Mouse (Mus musculus): ENCODE measurements at regions not wholly inside any gene's neighbourhood (a gene's known extent, or its start where the extent isn't known, plus 50 kb on each side); places are given as distances from the start of the nearest gene placed in this dataset.

GRCm38 (mm10) chr9:43463445-43464090 lies 152.9 kb downstream of the Trim29 start:
- H3K27ac ChIP-seq (ENCODE audit: low read length), result no peak overlapping the region
- H3K4me1 ChIP-seq (ENCODE audit: control insufficient read depth, insufficient read depth, low read length), result 0 out of 2 replicates have a peak, but pooled peaks cover 2% of the 10 kb centered on the region
- no peak overlapping the region for H3K4me2 ChIP-seq (ENCODE audit: low read depth, low read length)
- WGBS, result 87% methylated on average over 13 of the region's 13 CpGs
- no peak overlapping the region for H3K4me3 ChIP-seq (ENCODE audit: low read length)
- no peaks in the 10 kb centered on the region for H3K27me3 ChIP-seq (replicated peaks; ENCODE audit: control insufficient read depth, insufficient read depth, low read length)
- H3K9ac ChIP-seq (ENCODE audit: low read depth, low read length), result no peak overlapping the region
- no peaks in the 10 kb centered on the region for H3K36me3 ChIP-seq (ENCODE audit: control insufficient read depth, insufficient read depth, low read length)
- no peaks in the 10 kb centered on the region for H3K9me3 ChIP-seq (ENCODE audit: control insufficient read depth, low read length)
- no peak for ATAC-seq

DNA sequence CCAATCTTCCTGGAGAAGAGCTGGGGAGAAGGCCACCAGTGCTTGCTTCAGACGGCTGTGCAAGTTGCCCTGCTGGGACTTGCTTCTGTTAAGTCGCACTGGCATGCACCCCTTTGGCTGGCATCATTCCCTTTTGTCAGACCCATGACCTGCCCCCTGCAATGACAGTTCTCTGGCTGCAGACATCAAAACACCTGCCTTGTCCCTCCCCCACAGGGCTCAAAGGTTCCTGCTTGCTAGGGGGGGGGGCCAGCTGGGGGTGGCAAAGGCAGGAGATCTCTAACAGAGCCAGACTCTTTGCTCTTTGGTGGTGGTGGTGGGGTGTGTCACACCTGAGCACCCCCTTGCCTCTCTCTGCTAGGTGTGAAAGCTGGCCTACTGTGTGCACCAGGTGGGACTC lies 154.5 kb downstream of the Trim29 start:
- H3K4me2 ChIP-seq (ENCODE audit: low read depth, low read length), result no peak overlapping the region
- no peaks in the 10 kb centered on the region for H3K36me3 ChIP-seq (ENCODE audit: control insufficient read depth, insufficient read depth, low read length)
- no peak overlapping the region for H3K9ac ChIP-seq (ENCODE audit: low read depth, low read length)
- 0 out of 2 replicates have a peak, but pooled peaks cover 2% of the 10 kb centered on the region for H3K4me1 ChIP-seq (ENCODE audit: control insufficient read depth, insufficient read depth, low read length)
- H3K9me3 ChIP-seq (ENCODE audit: control insufficient read depth, low read length), result no peaks in the 10 kb centered on the region
- no peak for ATAC-seq
- no peaks in the 10 kb centered on the region for H3K27me3 ChIP-seq (replicated peaks; ENCODE audit: control insufficient read depth, insufficient read depth, low read length)
- H3K4me3 ChIP-seq (ENCODE audit: low read length), result no peak overlapping the region
- H3K27ac ChIP-seq (ENCODE audit: low read length), result no peak overlapping the region
- WGBS, result 46% methylated on average over 2 of the region's 2 CpGs

DNA sequence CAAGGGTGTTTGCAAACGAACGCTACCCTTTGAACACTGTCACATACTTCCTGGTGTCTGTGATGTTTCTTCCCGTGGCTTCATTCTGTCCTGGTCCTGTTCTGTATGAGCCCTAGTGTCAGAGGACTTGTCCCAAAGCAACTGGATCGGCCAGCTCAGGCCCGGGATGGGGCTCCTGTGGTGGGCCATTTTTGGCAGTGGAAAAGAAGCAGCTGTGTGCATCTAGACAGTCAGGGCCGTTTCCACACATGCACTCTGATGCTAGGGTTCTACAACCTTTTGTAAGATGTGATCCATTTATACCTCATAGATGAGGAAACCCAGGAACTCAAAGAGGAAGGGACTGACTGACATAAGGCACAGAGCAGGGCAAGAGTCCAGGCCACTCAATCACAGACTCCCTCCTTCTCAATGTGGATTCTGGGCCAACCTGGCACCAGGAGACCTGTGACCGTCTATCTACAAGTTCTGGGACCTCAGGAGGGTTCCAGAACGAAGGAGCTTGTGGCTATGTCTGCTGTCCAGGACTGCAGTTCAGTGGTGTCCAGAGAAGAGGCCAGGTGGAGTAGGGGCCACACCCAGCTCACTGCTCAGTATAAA lies 155.2 kb downstream of the Trim29 start:
- Histone ChIP-seq H3K9me3 (ENCODE audit: control insufficient read depth, low read length) (no peaks in the 10 kb centered on the region), H3K36me3 (ENCODE audit: control insufficient read depth, insufficient read depth, low read length) (no peaks in the 10 kb centered on the region), H3K9ac (ENCODE audit: low read depth, low read length) (no peak overlapping the region), H3K27ac (ENCODE audit: low read length) (no peak overlapping the region), H3K4me2 (ENCODE audit: low read depth, low read length) (no peak overlapping the region), H3K4me1 (ENCODE audit: control insufficient read depth, insufficient read depth, low read length) (0 out of 2 replicates have a peak, but pooled peaks cover 2% of the 10 kb centered on the region), H3K4me3 (ENCODE audit: low read length) (no peak overlapping the region), H3K27me3 (replicated peaks; ENCODE audit: control insufficient read depth, insufficient read depth, low read length) (no peaks in the 10 kb centered on the region)
- ATAC-seq, result no peak
- 56% methylated on average over 8 of the region's 8 CpGs for WGBS

GRCm38 (mm10) chr9:43466883-43467282 lies 156.2 kb downstream of the Trim29 start:
- no peaks in the 10 kb centered on the region for H3K36me3 ChIP-seq (ENCODE audit: control insufficient read depth, insufficient read depth, low read length)
- H3K27ac ChIP-seq (ENCODE audit: low read length), result no peak overlapping the region
- 0 out of 2 replicates have a peak, but pooled peaks cover 2% of the 10 kb centered on the region for H3K4me1 ChIP-seq (ENCODE audit: control insufficient read depth, insufficient read depth, low read length)
- ATAC-seq, result no peak
- H3K4me3 ChIP-seq (ENCODE audit: low read length), result no peak overlapping the region
- H3K9ac ChIP-seq (ENCODE audit: low read depth, low read length), result no peak overlapping the region
- 40% methylated on average over 3 of the region's 3 CpGs for WGBS
- no peaks in the 10 kb centered on the region for H3K9me3 ChIP-seq (ENCODE audit: control insufficient read depth, low read length)
- no peaks in the 10 kb centered on the region for H3K27me3 ChIP-seq (replicated peaks; ENCODE audit: control insufficient read depth, insufficient read depth, low read length)
- no peak overlapping the region for H3K4me2 ChIP-seq (ENCODE audit: low read depth, low read length)

DNA sequence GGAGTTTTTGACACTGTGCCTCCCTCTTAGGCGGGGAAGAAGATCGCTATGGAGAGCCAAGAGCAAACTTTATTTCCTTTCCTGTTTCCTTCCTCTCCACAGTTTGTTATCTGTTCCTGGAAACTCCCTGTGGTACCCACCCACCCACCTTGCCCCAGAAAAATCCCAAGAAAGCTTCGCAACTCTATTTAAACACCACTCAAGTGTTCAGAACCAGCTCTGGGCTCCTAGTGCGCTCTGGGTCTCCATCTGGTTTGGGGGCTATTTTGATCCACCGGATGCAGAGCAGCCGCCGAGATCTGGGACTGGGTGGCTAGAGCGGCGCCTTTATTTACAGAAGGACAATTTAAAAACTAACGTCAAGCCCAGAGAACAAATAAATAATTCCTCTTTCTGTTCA lies 158.6 kb downstream of the Trim29 start:
- 63% methylated on average over 10 of the region's 10 CpGs for WGBS
- H3K4me2 ChIP-seq (ENCODE audit: low read depth, low read length), result no peak overlapping the region
- no peak overlapping the region for H3K4me3 ChIP-seq (ENCODE audit: low read length)
- H3K4me1 ChIP-seq (ENCODE audit: control insufficient read depth, insufficient read depth, low read length), result 0 out of 2 replicates have a peak, but pooled peaks cover 2% of the 10 kb centered on the region
- no peaks in the 10 kb centered on the region for H3K36me3 ChIP-seq (ENCODE audit: control insufficient read depth, insufficient read depth, low read length)
- H3K9ac ChIP-seq (ENCODE audit: low read depth, low read length), result no peak overlapping the region
- no peaks in the 10 kb centered on the region for H3K9me3 ChIP-seq (ENCODE audit: control insufficient read depth, low read length)
- no peaks in the 10 kb centered on the region for H3K27me3 ChIP-seq (replicated peaks; ENCODE audit: control insufficient read depth, insufficient read depth, low read length)
- no peak for ATAC-seq
- H3K27ac ChIP-seq (ENCODE audit: low read length), result no peak overlapping the region

DNA sequence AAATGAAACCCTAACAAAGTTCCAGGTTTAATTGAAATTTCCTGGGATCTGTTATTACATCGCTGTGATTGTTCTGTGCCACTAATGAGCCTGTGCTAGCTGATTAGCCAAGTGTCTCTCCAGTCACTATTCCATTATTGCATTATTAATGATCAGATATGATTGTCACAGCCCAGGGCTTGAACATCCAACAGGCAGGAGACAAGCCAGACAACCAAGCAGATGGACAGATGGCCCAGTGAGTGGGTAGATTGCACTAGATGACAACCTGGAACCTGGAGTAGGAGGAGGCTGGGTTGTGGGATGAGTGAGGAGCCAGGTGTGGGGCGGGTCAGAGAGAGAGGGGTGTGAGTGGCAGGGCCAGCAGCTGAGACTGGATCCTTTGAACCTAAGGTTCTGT lies 161.6 kb downstream of the Trim29 start:
- H3K4me2 ChIP-seq (ENCODE audit: low read depth, low read length), result no peak overlapping the region
- H3K9me3 ChIP-seq (ENCODE audit: control insufficient read depth, low read length), result no peaks in the 10 kb centered on the region
- no peak overlapping the region for H3K9ac ChIP-seq (ENCODE audit: low read depth, low read length)
- no peak overlapping the region for H3K4me3 ChIP-seq (ENCODE audit: low read length)
- no peaks in the 10 kb centered on the region for H3K36me3 ChIP-seq (ENCODE audit: control insufficient read depth, insufficient read depth, low read length)
- no peaks in the 10 kb centered on the region for H3K27me3 ChIP-seq (replicated peaks; ENCODE audit: control insufficient read depth, insufficient read depth, low read length)
- no peaks in the 10 kb centered on the region for H3K4me1 ChIP-seq (ENCODE audit: control insufficient read depth, insufficient read depth, low read length)
- WGBS, result 82% methylated on average over 2 of the region's 2 CpGs
- H3K27ac ChIP-seq (ENCODE audit: low read length), result no peak overlapping the region
- no peak for ATAC-seq

- no peaks in the 10 kb centered on the region for H3K4me1 ChIP-seq (ENCODE audit: control insufficient read depth, insufficient read depth, low read length)
- no peaks in the 10 kb centered on the region for H3K36me3 ChIP-seq (ENCODE audit: control insufficient read depth, insufficient read depth, low read length)
- 69% methylated on average over 1 of the region's 1 CpGs for WGBS
- H3K27ac ChIP-seq (ENCODE audit: low read length), result no peak overlapping the region
- H3K4me2 ChIP-seq (ENCODE audit: low read depth, low read length), result no peak overlapping the region
- H3K9me3 ChIP-seq (ENCODE audit: control insufficient read depth, low read length), result no peaks in the 10 kb centered on the region
- no peak overlapping the region for H3K4me3 ChIP-seq (ENCODE audit: low read length)
- no peak overlapping the region for H3K9ac ChIP-seq (ENCODE audit: low read depth, low read length)
- no peaks in the 10 kb centered on the region for H3K27me3 ChIP-seq (replicated peaks; ENCODE audit: control insufficient read depth, insufficient read depth, low read length)
- ATAC-seq, result no peak
Observed at GRCm38 (mm10) chr9:43473164-43473563, 162.5 kb downstream of the Trim29 start.

- Histone ChIP-seq H3K4me3 (ENCODE audit: low read length) (no peak overlapping the region), H3K9ac (ENCODE audit: low read depth, low read length) (no peak overlapping the region), H3K9me3 (ENCODE audit: control insufficient read depth, low read length) (no peaks in the 10 kb centered on the region), H3K27ac (ENCODE audit: low read length) (no peak overlapping the region), H3K4me1 (ENCODE audit: control insufficient read depth, insufficient read depth, low read length) (no peaks in the 10 kb centered on the region), H3K27me3 (replicated peaks; ENCODE audit: control insufficient read depth, insufficient read depth, low read length) (no peaks in the 10 kb centered on the region), H3K4me2 (ENCODE audit: low read depth, low read length) (no peak overlapping the region), H3K36me3 (ENCODE audit: control insufficient read depth, insufficient read depth, low read length) (no peaks in the 10 kb centered on the region)
- ATAC-seq, result no peak
- WGBS, result 59% methylated on average over 16 of the region's 16 CpGs
Observed at GRCm38 (mm10) chr9:43473601-43474302, 163.1 kb downstream of the Trim29 start.

- H3K9ac ChIP-seq (ENCODE audit: low read depth, low read length), result no peak overlapping the region
- H3K4me3 ChIP-seq (ENCODE audit: low read length), result no peak overlapping the region
- peaks cover 2% of the 10 kb centered on the region; the same call in 1 of the 2 replicates for H3K4me1 ChIP-seq (ENCODE audit: control insufficient read depth, insufficient read depth, low read length)
- H3K36me3 ChIP-seq (ENCODE audit: control insufficient read depth, insufficient read depth, low read length), result no peaks in the 10 kb centered on the region
- 64% methylated on average over 4 of the region's 4 CpGs for WGBS
- no peaks in the 10 kb centered on the region for H3K27me3 ChIP-seq (replicated peaks; ENCODE audit: control insufficient read depth, insufficient read depth, low read length)
- H3K27ac ChIP-seq (ENCODE audit: low read length), result no peak overlapping the region
- no peak for ATAC-seq
- no peaks in the 10 kb centered on the region for H3K9me3 ChIP-seq (ENCODE audit: control insufficient read depth, low read length)
- H3K4me2 ChIP-seq (ENCODE audit: low read depth, low read length), result no peak overlapping the region
Observed at GRCm38 (mm10) chr9:43474303-43474643, 163.6 kb downstream of the Trim29 start.

Measured in intestine, embryonic 16.5 days (tissue).